Mouse (Mus musculus) heart, embryonic 14.5 days (tissue): ENCODE measurements at regions not wholly inside any gene's neighbourhood (a gene's known extent, or its start where the extent isn't known, plus 50 kb on each side); places are given as distances from the start of the nearest gene placed in this dataset.

ENCODE experiments used
- ATAC-seq: fragments of 200-750 bp; cut with Nextera tagmentation; 2 replicates; pipeline ENCODE4 v1.8.0; 2017; ENCODE audit warnings: low read depth, moderate TSS enrichment; ENCODE audit not compliant: insufficient number of reproducible peaks, insufficient read depth, low FRiP score
- H3K27ac ChIP-seq, 2 experiments: fragments of 200-500 bp in 1 of 2; fragments of 300-500 bp in 1 of 2; sonication (generic) in 1 of 2; replicated peaks in 1 of 2; 2 replicates each; pipeline ENCODE4 v1.5.1; 2012 to 2014; ENCODE audit warnings: low read depth in 2 of 2, low read length in 2 of 2, control low read depth in 1 of 2, mild to moderate bottlenecking in 1 of 2, mixed read lengths in 1 of 2; ENCODE audit not compliant: control insufficient read depth in 1 of 2, insufficient read depth in 1 of 2
- H3K27me3 ChIP-seq: fragments of 300-500 bp; sonication (generic); 2 replicates; pipeline ENCODE4 v1.6.1; 2014; ENCODE audit warnings: mild to moderate bottlenecking, low read length, control low read depth; ENCODE audit not compliant: control insufficient read depth, insufficient read depth
- H3K36me3 ChIP-seq: fragments of 300-500 bp; sonication (generic); 2 replicates; pipeline ENCODE4 v1.6.1; 2014; ENCODE audit warnings: mild to moderate bottlenecking, control low read depth, low read length, mixed read lengths; ENCODE audit not compliant: control insufficient read depth, insufficient read depth
- H3K4me1 ChIP-seq, 2 experiments: fragments of 200-500 bp in 1 of 2; fragments of 300-500 bp in 1 of 2; sonication (generic) in 1 of 2; 2 replicates each; pipeline ENCODE4 v1.6.1; 2012 to 2014; ENCODE audit warnings: low read length in 2 of 2, control low read depth in 1 of 2, mixed read lengths in 1 of 2; ENCODE audit not compliant: control insufficient read depth in 2 of 2, insufficient read depth in 2 of 2
- H3K4me2 ChIP-seq: fragments of 300-500 bp; sonication (generic); 2 replicates; pipeline ENCODE4 v1.6.1; 2014; ENCODE audit warnings: mild to moderate bottlenecking, low read length
- H3K4me3 ChIP-seq, 2 experiments: fragments of 200-500 bp in 1 of 2; fragments of 300-500 bp in 1 of 2; sonication (generic) in 1 of 2; 2 replicates each; pipeline ENCODE4 v1.5.1; 2012 to 2014; ENCODE audit warnings: low read length in 2 of 2, mild to moderate bottlenecking in 2 of 2, control low read depth in 1 of 2, low read depth in 1 of 2, moderate library complexity in 1 of 2; ENCODE audit not compliant: control insufficient read depth in 1 of 2, insufficient read depth in 1 of 2
- H3K9ac ChIP-seq: fragments of 300-500 bp; sonication (generic); 2 replicates; pipeline ENCODE4 v1.6.1; 2014; ENCODE audit warnings: mild to moderate bottlenecking, low read length
- H3K9me3 ChIP-seq: fragments of 300-500 bp; sonication (generic); 2 replicates; pipeline ENCODE4 v1.6.1; 2016; ENCODE audit warnings: low read length, control low read depth; ENCODE audit not compliant: control insufficient read depth
- WGBS: fragments of 180-500 bp; shearing (Covaris S2); extraction: QIAGEN DNeasy Blood & Tissue Kit; methylation state at CpG from one replicate; pipeline ENCODE4 v1.1.7; 2014; 5-methylcytosine and 5-hydroxymethylcytosine counted together

- Histone ChIP-seq H3K36me3 (no peaks in the 10 kb centered on the region), H3K4me1 (peaks cover 3 to 10% of the 10 kb centered on the region in 2 experiments; a peak in 2 of 4 replicates), H3K4me3 (no peak overlapping the region), H3K9me3 (no peaks in the 10 kb centered on the region), H3K4me2 (no peak overlapping the region), H3K9ac (no peak overlapping the region), H3K27ac (no peak overlapping the region), H3K27me3 (no peaks in the 10 kb centered on the region)
- ATAC-seq: no peak
- WGBS: 68% methylated on average over 5 of the region's 5 CpGs
These were observed 54.4 kb upstream of the Tcf12 start for GRCm38 (mm10) chr9:72166084-72166483.

- Histone ChIP-seq H3K27ac (no peak overlapping the region), H3K4me2 (no peak overlapping the region), H3K27me3 (no peaks in the 10 kb centered on the region), H3K4me3 (no peak overlapping the region), H3K36me3 (no peaks in the 10 kb centered on the region), H3K9ac (no peak overlapping the region), H3K4me1 (peaks cover 3 to 10% of the 10 kb centered on the region in 2 experiments; a peak in 2 of 4 replicates), H3K9me3 (no peaks in the 10 kb centered on the region)
- ATAC-seq: no peak
- 63% methylated on average over 5 of the region's 5 CpGs for WGBS
These were observed 54.9 kb upstream of the Tcf12 start for GRCm38 (mm10) chr9:72166611-72167010.

GRCm38 (mm10) chr9:72169231-72169630, 57.6 kb upstream of the Tcf12 start:
- no peak for ATAC-seq
- no peaks in the 10 kb centered on the region for H3K36me3 ChIP-seq
- H3K4me2 ChIP-seq: peak overlapping the region; percentile 75
- peaks cover 3 to 10% of the 10 kb centered on the region in 2 experiments; a peak in 2 of 4 replicates for H3K4me1 ChIP-seq
- H3K9ac ChIP-seq: peak overlapping the region; percentile 65
- peak overlapping the region; percentile 43 to 46; a peak in 2 of 4 replicates for H3K4me3 ChIP-seq
- WGBS: 38% methylated on average over 5 of the region's 5 CpGs
- no peak overlapping the region; a peak in 1 of 4 replicates for H3K27ac ChIP-seq
- no peaks in the 10 kb centered on the region for H3K9me3 ChIP-seq
- no peaks in the 10 kb centered on the region for H3K27me3 ChIP-seq

- 1% methylated on average over 12 of the region's 12 CpGs for WGBS
- Histone ChIP-seq H3K9me3 (no peaks in the 10 kb centered on the region), H3K4me2 (peak overlapping the region; percentile 75), H3K27ac (peak overlapping the region; percentile 31 to 39; a peak in 2 of 4 replicates), H3K27me3 (no peaks in the 10 kb centered on the region), H3K4me3 (peak overlapping the region; percentile 43 to 46), H3K4me1 (peaks cover 3 to 10% of the 10 kb centered on the region in 2 experiments; a peak in 2 of 4 replicates), H3K36me3 (no peaks in the 10 kb centered on the region), H3K9ac (peak overlapping the region; percentile 65)
- ATAC-seq: no peak
These were observed 58.1 kb upstream of the Tcf12 start for GRCm38 (mm10) chr9:72169728-72170188.

GRCm38 (mm10) chr9:72170235-72170634, 58.6 kb upstream of the Tcf12 start:
- no peaks in the 10 kb centered on the region for H3K9me3 ChIP-seq
- peak overlapping the region; percentile 65 for H3K9ac ChIP-seq
- H3K27me3 ChIP-seq: no peaks in the 10 kb centered on the region
- H3K36me3 ChIP-seq: no peaks in the 10 kb centered on the region
- WGBS: 9% methylated on average over 9 of the region's 9 CpGs
- peak overlapping the region; percentile 43 to 46 for H3K4me3 ChIP-seq
- H3K4me2 ChIP-seq: peak overlapping the region; percentile 75
- H3K27ac ChIP-seq: peak overlapping the region; percentile 31 to 39; a peak in 2 of 4 replicates
- ATAC-seq: no peak
- H3K4me1 ChIP-seq: peaks cover 3 to 10% of the 10 kb centered on the region in 2 experiments; a peak in 2 of 4 replicates

- Histone ChIP-seq H3K4me1 (peaks cover 3 to 6% of the 10 kb centered on the region in 2 experiments; a peak in 2 of 4 replicates), H3K9ac (no peak overlapping the region), H3K4me2 (no peak overlapping the region), H3K27ac (no peak overlapping the region), H3K4me3 (no peak overlapping the region), H3K27me3 (no peaks in the 10 kb centered on the region), H3K9me3 (no peaks in the 10 kb centered on the region), H3K36me3 (no peaks in the 10 kb centered on the region)
- 100% methylated on average over 1 of the region's 1 CpGs for WGBS
- no peak for ATAC-seq
These were observed 60.7 kb upstream of the Tcf12 start for GRCm38 (mm10) chr9:72172331-72172730.

GRCm38 (mm10) chr9:72180972-72181371, 69.3 kb upstream of the Tcf12 start:
- H3K4me2 ChIP-seq: no peak overlapping the region
- WGBS: 50% methylated on average over 6 of the region's 6 CpGs
- no peak for ATAC-seq
- no peaks in the 10 kb centered on the region; a peak in 1 of 4 replicates for H3K4me1 ChIP-seq
- no peaks in the 10 kb centered on the region for H3K36me3 ChIP-seq
- H3K27me3 ChIP-seq: no peaks in the 10 kb centered on the region
- H3K27ac ChIP-seq: no peak overlapping the region
- H3K9ac ChIP-seq: no peak overlapping the region
- H3K9me3 ChIP-seq: no peaks in the 10 kb centered on the region
- no peak overlapping the region for H3K4me3 ChIP-seq

GRCm38 (mm10) chr9:72183336-72183735, 71.7 kb upstream of the Tcf12 start:
- no peak overlapping the region for H3K4me2 ChIP-seq
- H3K36me3 ChIP-seq: no peaks in the 10 kb centered on the region
- no peaks in the 10 kb centered on the region; a peak in 1 of 4 replicates for H3K4me1 ChIP-seq
- WGBS: 87% methylated on average over 10 of the region's 10 CpGs
- H3K27me3 ChIP-seq: no peaks in the 10 kb centered on the region
- no peak overlapping the region for H3K27ac ChIP-seq
- H3K4me3 ChIP-seq: no peak overlapping the region
- H3K9me3 ChIP-seq: no peaks in the 10 kb centered on the region
- no peak overlapping the region for H3K9ac ChIP-seq
- ATAC-seq: no peak
